Mouse (Mus musculus): ENCODE results near the gene Stat4. TPM values are rescaled to one million over a fixed set of nuclear protein-coding genes. Genes with fewer than 3 reads are reported as not detected.

Stat4 gene
- total and polyA plus RNA-seq, 3 experiments = 11.4 to 17.5 (median 16.7) TPM

DNA sequence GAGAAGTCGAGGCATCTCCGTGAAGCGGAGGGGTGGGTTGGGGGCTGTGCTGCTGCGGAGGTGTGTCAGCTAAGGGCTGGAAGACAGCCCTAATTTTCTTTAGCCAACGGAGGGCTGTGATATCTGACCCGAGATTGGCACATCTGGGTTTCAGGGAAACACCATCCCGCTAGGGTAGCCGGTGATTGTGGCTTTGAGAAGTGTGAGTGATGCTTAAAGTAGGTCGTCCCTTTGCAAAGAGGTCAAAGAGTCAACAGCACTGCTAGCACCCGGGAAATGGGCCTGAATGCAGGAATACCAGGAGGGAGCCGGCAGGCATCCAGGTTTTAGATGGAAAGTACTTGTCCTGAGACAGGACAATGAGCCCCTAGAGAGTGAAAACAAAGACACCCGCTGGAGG, 22.0 kb downstream of the Stat4 start:
- H3K4me1 ChIP-seq (ENCODE audit: control insufficient read depth in 1 of 2, insufficient read depth in 2 of 2) = peaks cover 13 to 32% of the 10 kb centered on the region in 2 experiments
- no peak overlapping the region for H3K27ac ChIP-seq (ENCODE audit: insufficient read depth, low read depth)
- H3K9ac ChIP-seq (ENCODE audit: insufficient read depth, low read depth) = peak overlapping the region; percentile 81
- H3K36me3 ChIP-seq (replicated peaks in 1 of 2; ENCODE audit: control insufficient read depth in 1 of 2, insufficient read depth in 1 of 2, low read length in 1 of 2) = peaks cover 2 to 8% of the 10 kb centered on the region in 2 experiments
- in situ Hi-C loops (cut with MboI; ENCODE audit: low pct_ligation_motif_present, low pct_unique_long_range_greater_than_20kb, low sequenced_read_pairs) = loop anchor here (5.0 to 10.0 kb wide), 2 partner anchors 66 to 88 kb away; no protein-coding TSS in a partner anchor
- peak overlapping the region; percentile 94 for H3K4me2 ChIP-seq (ENCODE audit: insufficient read depth, low read depth, poor library complexity, severe bottlenecking)
- peak overlapping the region; percentile 50 to 67 (median 55) for H3K4me3 ChIP-seq (replicated peaks in 1 of 3; ENCODE audit: low read depth in 2 of 3, low read length in 2 of 3, poor library complexity in 1 of 3)
- H3K79me2 ChIP-seq (replicated peaks; ENCODE audit: control insufficient read depth, extremely low read depth, insufficient read depth, poor library complexity, severe bottlenecking) = no peaks in the 10 kb centered on the region; the same call in 1 of the 2 replicates
- DNase-seq (ENCODE audit: extremely low read depth) = no peak
- TF ChIP-seq MEF2A (IDR thresholded peaks at IDR 0.05; ENCODE audit: borderline replicate concordance, low read depth, low read length) = no peak
- no peak for TF ChIP-seq TCF12 (IDR thresholded peaks at IDR 0.05; ENCODE audit: low read depth, low read length)
- no peak for TF ChIP-seq RAD21 (IDR thresholded peaks at IDR 0.05; ENCODE audit: low read depth, low read length)
- TF ChIP-seq EP300 (IDR thresholded peaks at IDR 0.05; ENCODE audit: low read length) = no peak
- TF ChIP-seq HCFC1 (IDR thresholded peaks at IDR 0.05; ENCODE audit: low read depth, low read length) = no peak
- no peak for TF ChIP-seq NELFE (IDR thresholded peaks at IDR 0.05; ENCODE audit: low read depth, low read length)
- TF ChIP-seq TBP (conservative IDR thresholded peaks at IDR 0.05; ENCODE audit: low read depth, low read length) = no peak
- no peak for TF ChIP-seq BHLHE40 (IDR thresholded peaks at IDR 0.05; ENCODE audit: low read depth, low read length)
- no peak for TF ChIP-seq JUND (conservative IDR thresholded peaks at IDR 0.05; ENCODE audit: low read depth, low read length)
- no peak for TF ChIP-seq GABPA (IDR thresholded peaks at IDR 0.05; ENCODE audit: insufficient replicate concordance, low read depth, low read length)
- TF ChIP-seq KAT2A (IDR thresholded peaks at IDR 0.05; ENCODE audit: insufficient replicate concordance, low read length) = no peak
- no peak for TF ChIP-seq ELF1 (IDR thresholded peaks at IDR 0.05; ENCODE audit: low read depth, low read length)
- no peaks in the 10 kb centered on the region for H3K9me3 ChIP-seq (replicated peaks; ENCODE audit: low read length)
- dilution Hi-C loops (cut with MboI; ENCODE audit: extremely low pct_ligation_motif_present, extremely low pct_unique_long_range_greater_than_20kb, low sequenced_read_pairs) = no loop called here
- H3K27me3 ChIP-seq (replicated peaks) = no peaks in the 10 kb centered on the region

DNA sequence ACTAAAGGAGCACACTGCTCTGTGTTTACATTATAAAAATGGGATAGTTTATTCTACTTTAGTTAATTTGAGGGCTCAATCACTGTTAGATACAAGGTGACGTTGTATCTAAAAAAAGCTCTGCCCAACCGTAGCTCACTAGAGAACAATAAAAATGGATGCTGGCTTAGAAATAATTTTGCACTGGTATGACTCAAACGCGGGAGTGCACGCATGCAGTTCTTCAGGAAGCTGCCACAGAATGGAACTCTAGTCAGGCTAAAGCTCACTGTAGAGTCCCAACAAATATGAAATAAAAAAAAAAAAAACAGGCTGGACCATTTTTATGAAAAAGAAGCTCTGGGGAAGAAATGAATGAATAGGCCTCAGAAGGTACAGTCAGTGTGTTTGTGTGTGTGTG, 23.8 kb downstream of the Stat4 start:
- peaks cover 2 to 8% of the 10 kb centered on the region in 2 experiments for H3K36me3 ChIP-seq (replicated peaks in 1 of 2; ENCODE audit: control insufficient read depth in 1 of 2, insufficient read depth in 1 of 2, low read length in 1 of 2)
- H3K9ac ChIP-seq (ENCODE audit: insufficient read depth, low read depth) = no peak overlapping the region
- peaks cover 13 to 31% of the 10 kb centered on the region in 2 experiments for H3K4me1 ChIP-seq (ENCODE audit: control insufficient read depth in 1 of 2, insufficient read depth in 2 of 2)
- no peaks in the 10 kb centered on the region for H3K27me3 ChIP-seq (replicated peaks)
- TF ChIP-seq ETS1 (conservative IDR thresholded peaks at IDR 0.05; ENCODE audit: low read depth, low read length) = no peak
- TF ChIP-seq MAZ (IDR thresholded peaks at IDR 0.05; ENCODE audit: low read depth, low read length) = no peak
- no peak for TF ChIP-seq USF1 (IDR thresholded peaks at IDR 0.05; ENCODE audit: low read depth, low read length)
- TF ChIP-seq MXI1 (IDR thresholded peaks at IDR 0.05; ENCODE audit: low read depth, low read length) = no peak
- TF ChIP-seq SIN3A (IDR thresholded peaks at IDR 0.05; ENCODE audit: low read length) = no peak
- no peak for TF ChIP-seq JUND (conservative IDR thresholded peaks at IDR 0.05; ENCODE audit: low read depth, low read length)
- no peak for TF ChIP-seq TCF12 (IDR thresholded peaks at IDR 0.05; ENCODE audit: low read depth, low read length)
- H3K4me2 ChIP-seq (ENCODE audit: insufficient read depth, low read depth, poor library complexity, severe bottlenecking) = no peak overlapping the region
- dilution Hi-C loops (cut with MboI; ENCODE audit: extremely low pct_ligation_motif_present, extremely low pct_unique_long_range_greater_than_20kb, low sequenced_read_pairs) (no loop called here), in situ Hi-C loops (cut with MboI; ENCODE audit: low pct_ligation_motif_present, low pct_unique_long_range_greater_than_20kb, low sequenced_read_pairs) (no loop called here)
- H3K27ac ChIP-seq (ENCODE audit: insufficient read depth, low read depth) = no peak overlapping the region
- no peaks in the 10 kb centered on the region for H3K9me3 ChIP-seq (replicated peaks; ENCODE audit: low read length)
- no peak for DNase-seq (ENCODE audit: extremely low read depth)
- H3K79me2 ChIP-seq (replicated peaks; ENCODE audit: control insufficient read depth, extremely low read depth, insufficient read depth, poor library complexity, severe bottlenecking) = no peaks in the 10 kb centered on the region; the same call in 1 of the 2 replicates
- H3K4me3 ChIP-seq (replicated peaks in 1 of 3; ENCODE audit: low read depth in 2 of 3, low read length in 2 of 3, poor library complexity in 1 of 3) = no peak overlapping the region
